Mouse (Mus musculus) MEL (cell line): ENCODE results near the gene Col1a1. TPM values are rescaled to one million over a fixed set of nuclear protein-coding genes. Genes with fewer than 3 reads are reported as not detected.

ENCODE experiments used
- DNase-seq: peaks from one replicate; pipeline ENCODE4 v3.0.0; 2011; ENCODE audit warnings: low read depth, low spot score
- H3K27ac ChIP-seq: 2 replicates; pipeline ENCODE4 v1.5.1; 2012; ENCODE audit warnings: low read depth, mild to moderate bottlenecking, control low read depth, low read length, moderate library complexity; ENCODE audit not compliant: control insufficient read depth
- H3K27me3 ChIP-seq, 2 experiments: fragments of 150-350 bp in 1 of 2; sonication (generic) in 1 of 2; 2 replicates each; pipeline ENCODE4 v1.6.1; 2012; ENCODE audit warnings: low read length in 2 of 2, mild to moderate bottlenecking in 2 of 2, improper control_type of control experiment in 1 of 2, moderate library complexity in 1 of 2; ENCODE audit not compliant: insufficient read depth in 2 of 2, control insufficient read depth in 1 of 2
- H3K36me3 ChIP-seq, 2 experiments: 2 replicates each; pipeline ENCODE4 v1.6.1; 2012 to 2014; ENCODE audit warnings: low read length in 2 of 2, improper control_type of control experiment in 1 of 2, inconsistent platforms in 1 of 2, mild to moderate bottlenecking in 1 of 2; ENCODE audit not compliant: insufficient read depth in 2 of 2, control insufficient read depth in 1 of 2
- H3K4me1 ChIP-seq, 2 experiments: fragments of 150-350 bp in 1 of 2; sonication (generic) in 1 of 2; 2 replicates each; pipeline ENCODE4 v1.6.1; 2012; ENCODE audit warnings: low read length in 2 of 2, improper control_type of control experiment in 1 of 2, mild to moderate bottlenecking in 1 of 2; ENCODE audit not compliant: insufficient read depth in 2 of 2, control insufficient read depth in 1 of 2
- H3K4me3 ChIP-seq, 2 experiments: fragments of 150-350 bp in 1 of 2; sonication (generic) in 1 of 2; 2 replicates each; pipeline ENCODE4 v1.5.1; 2012; ENCODE audit warnings: low read depth in 2 of 2, low read length in 2 of 2, mild to moderate bottlenecking in 2 of 2, moderate library complexity in 2 of 2, control low read depth in 1 of 2, improper control_type of control experiment in 1 of 2; ENCODE audit not compliant: control insufficient read depth in 1 of 2, insufficient read depth in 1 of 2
- H3K79me2 ChIP-seq: 2 replicates; pipeline ENCODE4 v1.6.1; 2012; ENCODE audit warnings: mild to moderate bottlenecking, low read length, moderate library complexity; ENCODE audit not compliant: control insufficient read depth, poor library complexity, insufficient read depth
- H3K9ac ChIP-seq: 2 replicates; pipeline ENCODE4 v1.6.1; 2012; ENCODE audit warnings: low read depth, mild to moderate bottlenecking, control low read depth, low read length, moderate library complexity; ENCODE audit not compliant: control insufficient read depth, poor library complexity, severe bottlenecking
- H3K9me3 ChIP-seq: fragments of 150-350 bp; sonication (generic); replicated peaks from 2 replicates; pipeline ENCODE4 v1.6.1; 2012; ENCODE audit warnings: mild to moderate bottlenecking, low read length, improper control_type of control experiment, moderate library complexity; ENCODE audit not compliant: insufficient read depth
- CTCF ChIP-seq, 3 experiments: IDR thresholded peaks in 2 of 3; conservative IDR thresholded peaks in 1 of 3; 2 replicates each; pipeline ENCODE4 v1.5.1; 2011 to 2012; ENCODE audit warnings: low read length in 3 of 3, low read depth in 2 of 3, mild to moderate bottlenecking in 2 of 3, improper control_type of control experiment in 1 of 3, inconsistent platforms in 1 of 3, mixed read lengths in 1 of 3, moderate library complexity in 1 of 3; ENCODE audit not compliant: control insufficient read depth in 1 of 3, insufficient read depth in 1 of 3, poor library complexity in 1 of 3, severe bottlenecking in 1 of 3
- ETS1 ChIP-seq: IDR thresholded peaks from 2 replicates; pipeline ENCODE4 v1.6.1; 2012; ENCODE audit warnings: low read depth, mild to moderate bottlenecking, inconsistent platforms, low read length, improper control_type of control experiment, moderate library complexity
- GABPA ChIP-seq: IDR thresholded peaks from 2 replicates; pipeline ENCODE4 v1.6.1; 2012; ENCODE audit warnings: low read depth, mild to moderate bottlenecking, inconsistent platforms, low read length, improper control_type of control experiment, moderate library complexity
- HCFC1 ChIP-seq: IDR thresholded peaks from 2 replicates; pipeline ENCODE4 v1.6.1; 2012; ENCODE audit warnings: low read depth, mild to moderate bottlenecking, inconsistent platforms, low read length, improper control_type of control experiment, moderate library complexity
- MXI1 ChIP-seq: IDR thresholded peaks from 2 replicates; pipeline ENCODE4 v1.6.1; 2011; ENCODE audit warnings: mild to moderate bottlenecking, low read depth, low read length, improper control_type of control experiment
- POLR2AphosphoS5 ChIP-seq: IDR thresholded peaks from 2 replicates; pipeline ENCODE4 v1.6.1; 2012; ENCODE audit warnings: low read depth, borderline replicate concordance, mild to moderate bottlenecking, inconsistent platforms, low read length, moderate library complexity, mixed read lengths
- SIN3A ChIP-seq: IDR thresholded peaks from 2 replicates; pipeline ENCODE4 v1.6.1; 2012; ENCODE audit warnings: low read length, improper control_type of control experiment, inconsistent platforms
- TBP ChIP-seq: IDR thresholded peaks from 2 replicates; pipeline ENCODE4 v1.8.0; 2011; ENCODE audit warnings: low read depth, low read length, improper control_type of control experiment
- TCF12 ChIP-seq: IDR thresholded peaks from 2 replicates; pipeline ENCODE4 v1.6.1; 2014; ENCODE audit warnings: low read depth, mild to moderate bottlenecking, inconsistent platforms, low read length, improper control_type of control experiment, moderate library complexity
- USF1 ChIP-seq: IDR thresholded peaks from 2 replicates; pipeline ENCODE4 v1.6.1; 2014; ENCODE audit warnings: low read depth, mild to moderate bottlenecking, inconsistent platforms, low read length, improper control_type of control experiment, moderate library complexity
- ZKSCAN1 ChIP-seq: IDR thresholded peaks from 2 replicates; pipeline ENCODE4 v1.6.1; 2012; ENCODE audit warnings: low read depth, mild to moderate bottlenecking, inconsistent platforms, low read length, improper control_type of control experiment, moderate library complexity
- ZMIZ1 ChIP-seq: IDR thresholded peaks from 2 replicates; pipeline ENCODE4 v1.6.1; 2012; ENCODE audit warnings: low read depth, mild to moderate bottlenecking, inconsistent platforms, low read length, improper control_type of control experiment, moderate library complexity
- ZNF384 ChIP-seq: IDR thresholded peaks from 2 replicates; pipeline ENCODE4 v1.6.1; 2012; ENCODE audit warnings: low read depth, mild to moderate bottlenecking, inconsistent platforms, low read length, improper control_type of control experiment
- polyA plus RNA-seq, 2 experiments: library from polyadenylated mRNA; stranded (reverse) in 1 of 2; unstranded in 1 of 2; fragments of >175 nt in 1 of 2; fragments of >200 nt in 1 of 2; gene quantifications; 2 replicates each; pipeline versions ENCODE4 v1.2.1 to v1.2.4; 2012; ENCODE audit warnings: low replicate concordance in 2 of 2, low read depth in 1 of 2; ENCODE audit not compliant: insufficient read length in 2 of 2, insufficient read depth in 1 of 2, missing spikeins in 1 of 2
- total RNA-seq: library from RNA; depleted of rRNA; stranded (reverse); fragments of 300-350 nt; gene quantifications from 2 replicates; pipeline ENCODE4 v1.2.3, GENCODE M21; 2012

Col1a1 gene
- total and polyA plus RNA-seq, 3 experiments, result 0.12 to 0.61 TPM; not detected in 1

GRCm38 (mm10) chr11:94896753-94897376, 39.2 kb upstream of the Col1a1 start:
- no peak overlapping the region for H3K27ac ChIP-seq
- peaks cover 34 to 53% of the 10 kb centered on the region in 2 experiments for H3K27me3 ChIP-seq
- H3K9ac ChIP-seq, result no peak overlapping the region

GRCm38 (mm10) chr11:94901231-94901630, 34.8 kb upstream of the Col1a1 start:
- no peaks in the 10 kb centered on the region for H3K79me2 ChIP-seq
- H3K4me3 ChIP-seq, result no peak overlapping the region
- no peak for TF ChIP-seq MXI1
- H3K9ac ChIP-seq, result no peak overlapping the region
- no peak overlapping the region for H3K27ac ChIP-seq
- H3K9me3 ChIP-seq, result no peaks in the 10 kb centered on the region
- DNase-seq, result no peak
- H3K27me3 ChIP-seq, result peaks cover 41 to 59% of the 10 kb centered on the region in 2 experiments
- H3K4me1 ChIP-seq, result no peaks in the 10 kb centered on the region
- no peaks in the 10 kb centered on the region for H3K36me3 ChIP-seq

More at GRCm38 (mm10) chr11:94896753-94897376, 39.2 kb upstream of the Col1a1 start:
- DNase-seq, result no peak
- no peaks in the 10 kb centered on the region for H3K4me1 ChIP-seq
- H3K79me2 ChIP-seq, result no peaks in the 10 kb centered on the region
- no peak for TF ChIP-seq ETS1
- TF ChIP-seq GABPA, result no peak
- no peak overlapping the region for H3K4me3 ChIP-seq
- no peaks in the 10 kb centered on the region for H3K36me3 ChIP-seq
- no peaks in the 10 kb centered on the region for H3K9me3 ChIP-seq

- TF ChIP-seq ZKSCAN1, result no peak
- no peak for TF ChIP-seq HCFC1
- no peak for TF ChIP-seq TBP
- no peak for TF ChIP-seq POLR2AphosphoS5
- TF ChIP-seq CTCF (IDR thresholded peaks at IDR 0.05 in 2 of 3, conservative IDR thresholded peaks at IDR 0.05 in 1 of 3; ENCODE audit: control insufficient read depth in 1 of 3, insufficient read depth in 1 of 3, low read depth in 2 of 3, low read length in 3 of 3, poor library complexity in 1 of 3, severe bottlenecking in 1 of 3), result no peak
- TF ChIP-seq TCF12, result no peak
- TF ChIP-seq ZMIZ1, result no peak
- no peak for TF ChIP-seq SIN3A
- no peak for TF ChIP-seq USF1
- TF ChIP-seq ZNF384, result no peak
- Histone ChIP-seq H3K27me3 (peaks cover 46 to 61% of the 10 kb centered on the region in 2 experiments), H3K9ac (no peak overlapping the region)
Observed at GRCm38 (mm10) chr11:94904306-94904705, 31.7 kb upstream of the Col1a1 start.

More at GRCm38 (mm10) chr11:94904306-94904705, 31.7 kb upstream of the Col1a1 start:
- no peak for DNase-seq
- Histone ChIP-seq H3K36me3 (no peaks in the 10 kb centered on the region), H3K4me3 (no peak overlapping the region), H3K27ac (no peak overlapping the region), H3K4me1 (no peaks in the 10 kb centered on the region), H3K79me2 (no peaks in the 10 kb centered on the region), H3K9me3 (no peaks in the 10 kb centered on the region)
